Mouse (Mus musculus): ENCODE results near the gene Slc10a7. TPM values are rescaled to one million over a fixed set of nuclear protein-coding genes. Genes with fewer than 3 reads are reported as not detected.
"Not testable (repeated sequence)": the region's sequence is repeated elsewhere in the genome, so short reads cannot be mapped to it uniquely, and the experiment has no call there.

Slc10a7 gene
- polyA plus RNA-seq, 2 experiments, result 13.1 to 20.9 TPM

- no peak for TF ChIP-seq POLR2A (IDR thresholded peaks at IDR 0.05; ENCODE audit: borderline replicate concordance, extremely low read depth, insufficient read depth, insufficient read length)
- no peaks in the 10 kb centered on the region for H3K36me3 ChIP-seq (ENCODE audit: control insufficient read depth, insufficient read depth, low read length)
- no peak for ATAC-seq (ENCODE audit: low FRiP score, low read depth)
- no peak overlapping the region for H3K4me3 ChIP-seq (replicated peaks; ENCODE audit: low read length)
- H3K27me3 ChIP-seq (ENCODE audit: control insufficient read depth, insufficient read depth, low read length), result no peaks in the 10 kb centered on the region
- no peak overlapping the region for H3K27ac ChIP-seq (replicated peaks; ENCODE audit: low read depth, low read length)
- DNase-seq (ENCODE audit: low spot score), result no peak
- H3K9ac ChIP-seq (ENCODE audit: low read depth, low read length, severe bottlenecking), result no peak overlapping the region
- no peak overlapping the region for H3K4me2 ChIP-seq (replicated peaks; ENCODE audit: low read depth, low read length, severe bottlenecking)
- WGBS, result 57% methylated on average over 2 of the region's 2 CpGs
- H3K9me3 ChIP-seq (ENCODE audit: control insufficient read depth, low read length), result no peaks in the 10 kb centered on the region
- H3K4me1 ChIP-seq (ENCODE audit: control insufficient read depth, insufficient read depth, low read length), result no peaks in the 10 kb centered on the region
Measured at GRCm38 (mm10) chr8:78493031-78493430, 16.1 kb upstream of the Slc10a7 start.

GRCm38 (mm10) chr8:78496273-78496672 lies 12.9 kb upstream of the Slc10a7 start:
- H3K27ac ChIP-seq (replicated peaks; ENCODE audit: low read depth, low read length); H3K9ac ChIP-seq (ENCODE audit: low read depth, low read length, severe bottlenecking); DNase-seq (ENCODE audit: low spot score); ATAC-seq (ENCODE audit: low FRiP score, low read depth); H3K4me1 ChIP-seq (ENCODE audit: control insufficient read depth, insufficient read depth, low read length); H3K36me3 ChIP-seq (ENCODE audit: control insufficient read depth, insufficient read depth, low read length); H3K4me2 ChIP-seq (replicated peaks; ENCODE audit: low read depth, low read length, severe bottlenecking); H3K27me3 ChIP-seq (ENCODE audit: control insufficient read depth, insufficient read depth, low read length); H3K9me3 ChIP-seq (ENCODE audit: control insufficient read depth, low read length); H3K4me3 ChIP-seq (replicated peaks; ENCODE audit: low read length): not testable (repeated sequence)
- WGBS, result 89% methylated on average over 3 of the region's 3 CpGs

- 0 out of 2 replicates have a peak, but pooled peaks cover 5% of the 10 kb centered on the region for H3K4me1 ChIP-seq (ENCODE audit: control insufficient read depth, insufficient read depth, low read length)
- WGBS, result 83% methylated on average over 2 of the region's 2 CpGs
Measured at GRCm38 (mm10) chr8:78502706-78503105, 6.4 kb upstream of the Slc10a7 start.

GRCm38 (mm10) chr8:78507979-78508718 lies 997 bp upstream of the Slc10a7 start:
- H3K9me3 ChIP-seq (ENCODE audit: control insufficient read depth, low read length), result no peaks in the 10 kb centered on the region
- peak overlapping the region; percentile 93 for H3K4me3 ChIP-seq (replicated peaks; ENCODE audit: low read length)
- peak overlapping the region; percentile 99 for H3K9ac ChIP-seq (ENCODE audit: low read depth, low read length, severe bottlenecking)
- DNase-seq (ENCODE audit: low spot score) (peak; percentile 57), ATAC-seq (ENCODE audit: low FRiP score, low read depth) (peak; percentile 35)
- H3K27me3 ChIP-seq (ENCODE audit: control insufficient read depth, insufficient read depth, low read length), result no peaks in the 10 kb centered on the region
- 5% methylated on average over 31 of the region's 38 CpGs for WGBS
- TF ChIP-seq POLR2A (IDR thresholded peaks at IDR 0.05; ENCODE audit: borderline replicate concordance, extremely low read depth, insufficient read depth, insufficient read length), result no peak
- peaks cover 15% of the 10 kb centered on the region for H3K4me1 ChIP-seq (ENCODE audit: control insufficient read depth, insufficient read depth, low read length)
- H3K27ac ChIP-seq (replicated peaks; ENCODE audit: low read depth, low read length), result peak overlapping the region; percentile 92
- H3K36me3 ChIP-seq (ENCODE audit: control insufficient read depth, insufficient read depth, low read length), result peaks cover 26% of the 10 kb centered on the region
- H3K4me2 ChIP-seq (replicated peaks; ENCODE audit: low read depth, low read length, severe bottlenecking), result peak overlapping the region; percentile 82

More at GRCm38 (mm10) chr8:78502706-78503105, 6.4 kb upstream of the Slc10a7 start:
- Histone ChIP-seq H3K9ac (ENCODE audit: low read depth, low read length, severe bottlenecking) (no peak overlapping the region), H3K9me3 (ENCODE audit: control insufficient read depth, low read length) (no peaks in the 10 kb centered on the region), H3K36me3 (ENCODE audit: control insufficient read depth, insufficient read depth, low read length) (peaks cover 27% of the 10 kb centered on the region), H3K27me3 (ENCODE audit: control insufficient read depth, insufficient read depth, low read length) (no peaks in the 10 kb centered on the region), H3K4me2 (replicated peaks; ENCODE audit: low read depth, low read length, severe bottlenecking) (no peak overlapping the region), H3K27ac (replicated peaks; ENCODE audit: low read depth, low read length) (no peak overlapping the region), H3K4me3 (replicated peaks; ENCODE audit: low read length) (no peak overlapping the region)
- no peak for TF ChIP-seq POLR2A (IDR thresholded peaks at IDR 0.05; ENCODE audit: borderline replicate concordance, extremely low read depth, insufficient read depth, insufficient read length)
- no peak for ATAC-seq (ENCODE audit: low FRiP score, low read depth)
- no peak for DNase-seq (ENCODE audit: low spot score)

- H3K27ac ChIP-seq (replicated peaks; ENCODE audit: low read depth, low read length), result peak within 1 kb of the TSS; percentile 92
- H3K4me2 ChIP-seq (replicated peaks; ENCODE audit: low read depth, low read length, severe bottlenecking), result peak within 1 kb of the TSS; percentile 82
- 3% methylated on average over 61 of the region's 70 CpGs for WGBS
- H3K27me3 ChIP-seq (ENCODE audit: control insufficient read depth, insufficient read depth, low read length), result no peaks in the 10 kb centered on the region
- H3K36me3 ChIP-seq (ENCODE audit: control insufficient read depth, insufficient read depth, low read length), result peaks cover 19% of the 10 kb centered on the region
- no peak for TF ChIP-seq POLR2A (IDR thresholded peaks at IDR 0.05; ENCODE audit: borderline replicate concordance, extremely low read depth, insufficient read depth, insufficient read length)
- peak; percentile 92 for ATAC-seq (ENCODE audit: low FRiP score, low read depth)
- H3K9ac ChIP-seq (ENCODE audit: low read depth, low read length, severe bottlenecking), result peak within 1 kb of the TSS; percentile 99
- H3K9me3 ChIP-seq (ENCODE audit: control insufficient read depth, low read length), result no peaks in the 10 kb centered on the region
- peak within 1 kb of the TSS; percentile 93 for H3K4me3 ChIP-seq (replicated peaks; ENCODE audit: low read length)
- DNase-seq (ENCODE audit: low spot score), result peak; percentile 89
- H3K4me1 ChIP-seq (ENCODE audit: control insufficient read depth, insufficient read depth, low read length), result peaks cover 15% of the 10 kb centered on the region
Measured at GRCm38 (mm10) chr8:78508719-78509272, 350 bp upstream of the Slc10a7 start, which contains the start of gene Rbmxl1. Gene Rbmxl1, minus strand, starts transcription at chr8:78508898.

Data from limb, embryonic 14.5 days (tissue).